Mouse (Mus musculus) G1E (cell line): ENCODE results near the gene Plb1. TPM values are rescaled to one million over a fixed set of nuclear protein-coding genes. Genes with fewer than 3 reads are reported as not detected.

Experiments
- ATAC-seq: 2 replicates; pipeline ENCODE4 v1.8.0; 2016; ENCODE audit warnings: mild to moderate bottlenecking; ENCODE audit not compliant: insufficient number of reproducible peaks, poor library complexity, low FRiP score, severe bottlenecking; ENCODE audit errors: extremely low read depth
- DNase-seq: peaks from one replicate; pipeline ENCODE4 v3.0.0; 2012; ENCODE audit warnings: low spot score
- H3K27me3 ChIP-seq: 2 replicates; pipeline ENCODE4 v1.6.1; 2012; ENCODE audit warnings: mild to moderate bottlenecking, low read length, inconsistent platforms; ENCODE audit not compliant: insufficient read depth
- H3K36me3 ChIP-seq: replicated peaks from 2 replicates; pipeline ENCODE3; 2012; ENCODE audit warnings: mild to moderate bottlenecking, inconsistent platforms
- H3K4me1 ChIP-seq: 2 replicates; pipeline ENCODE4 v1.6.1; 2012; ENCODE audit warnings: low read depth, low read length, inconsistent platforms, mixed read lengths; ENCODE audit not compliant: insufficient read depth
- H3K4me3 ChIP-seq: 2 replicates; pipeline ENCODE4 v1.5.1; 2012; ENCODE audit warnings: low read depth, mild to moderate bottlenecking, inconsistent platforms, low read length, moderate library complexity, mixed read lengths
- H3K9me3 ChIP-seq: replicated peaks from 2 replicates; pipeline ENCODE4 v1.6.1; 2012; ENCODE audit warnings: inconsistent platforms
- CTCF ChIP-seq: IDR thresholded peaks from 2 replicates; pipeline ENCODE4 v1.5.1; 2012; ENCODE audit warnings: low read depth, low read length, inconsistent platforms, mixed read lengths
- GATA1 ChIP-seq: IDR thresholded peaks from 2 replicates; pipeline ENCODE4 v1.6.1; 2012; ENCODE audit warnings: borderline replicate concordance, low read length, inconsistent platforms, mixed read lengths
- GATA2 ChIP-seq: IDR thresholded peaks from 2 replicates; pipeline ENCODE4 v1.6.1; 2012; ENCODE audit warnings: low read depth, low read length, inconsistent platforms, borderline replicate concordance
- POLR2AphosphoS5 ChIP-seq: IDR thresholded peaks from 2 replicates; pipeline ENCODE4 v1.6.1; 2012; ENCODE audit warnings: low read depth, low read length, inconsistent platforms; ENCODE audit not compliant: insufficient replicate concordance
- TAL1 ChIP-seq: conservative IDR thresholded peaks from 2 replicates; pipeline ENCODE4 v1.6.1; 2012; ENCODE audit warnings: low read depth, low read length, inconsistent platforms, mixed read lengths
- polyA plus RNA-seq: library from polyadenylated mRNA; stranded (reverse); fragments of >175 nt; gene quantifications from 2 replicates; pipeline ENCODE4 v1.2.3, GENCODE M21; 2012
- total RNA-seq, 2 experiments: library from RNA; stranded (forward) in 1 of 2; stranded (reverse) in 1 of 2; fragments of 200-1000 nt in 1 of 2; fragments of >200 nt in 1 of 2; fragmentation: Nextera tagmentation in 1 of 2; gene quantifications; 2 replicates each; pipeline ENCODE4 v1.2.3; 2014 to 2017

Gene Plb1
- total and polyA plus RNA-seq, 3 experiments = 0.27 TPM; not detected in 2

GRCm38 (mm10) chr5:32195857-32196609, 36.5 kb upstream of the Plb1 start:
- ATAC-seq (no peak), DNase-seq (no peak)
- TF ChIP-seq CTCF (no peak), POLR2AphosphoS5 (no peak)
- H3K27me3 ChIP-seq = peaks cover 15% of the 10 kb centered on the region
- H3K9me3 ChIP-seq = no peaks in the 10 kb centered on the region
- no peaks in the 10 kb centered on the region for H3K36me3 ChIP-seq
- H3K4me3 ChIP-seq = no peak overlapping the region
- H3K4me1 ChIP-seq = no peaks in the 10 kb centered on the region

- H3K36me3 ChIP-seq = no peaks in the 10 kb centered on the region
- H3K4me1 ChIP-seq = no peaks in the 10 kb centered on the region
- peak; percentile 75 for TF ChIP-seq CTCF
- no peak for TF ChIP-seq GATA1
- DNase-seq = peak; percentile 74
- H3K4me3 ChIP-seq = no peak overlapping the region
- ATAC-seq = no peak
- H3K27me3 ChIP-seq = peaks cover 15% of the 10 kb centered on the region
- H3K9me3 ChIP-seq = no peaks in the 10 kb centered on the region
Observed at GRCm38 (mm10) chr5:32197698-32198097, 34.8 kb upstream of the Plb1 start.

GRCm38 (mm10) chr5:32199136-32199535, 33.4 kb upstream of the Plb1 start:
- peaks cover 15% of the 10 kb centered on the region for H3K27me3 ChIP-seq
- no peaks in the 10 kb centered on the region for H3K36me3 ChIP-seq
- no peaks in the 10 kb centered on the region for H3K9me3 ChIP-seq
- H3K4me1 ChIP-seq = no peaks in the 10 kb centered on the region
- no peak overlapping the region for H3K4me3 ChIP-seq
- TF ChIP-seq TAL1 = no peak
- TF ChIP-seq GATA2 = no peak
- ATAC-seq (no peak), DNase-seq (no peak)

GRCm38 (mm10) chr5:32199594-32199993, 32.9 kb upstream of the Plb1 start:
- Histone ChIP-seq H3K4me1 (no peaks in the 10 kb centered on the region), H3K36me3 (no peaks in the 10 kb centered on the region), H3K4me3 (no peak overlapping the region), H3K9me3 (no peaks in the 10 kb centered on the region), H3K27me3 (peaks cover 15% of the 10 kb centered on the region)
- TF ChIP-seq GATA1 (no peak), TAL1 (no peak), POLR2AphosphoS5 (no peak), GATA2 (no peak), CTCF (no peak)
- no peak for DNase-seq
- ATAC-seq = no peak

GRCm38 (mm10) chr5:32204653-32205052, 27.9 kb upstream of the Plb1 start:
- DNase-seq (peak; percentile 13), ATAC-seq (no peak)
- no peaks in the 10 kb centered on the region for H3K36me3 ChIP-seq
- no peaks in the 10 kb centered on the region for H3K4me1 ChIP-seq
- no peak overlapping the region for H3K4me3 ChIP-seq
- no peaks in the 10 kb centered on the region for H3K9me3 ChIP-seq
- TF ChIP-seq CTCF = peak; percentile 55
- TF ChIP-seq GATA1 = no peak
- TF ChIP-seq TAL1 = no peak
- no peak for TF ChIP-seq POLR2AphosphoS5
- peaks cover 9% of the 10 kb centered on the region for H3K27me3 ChIP-seq

GRCm38 (mm10) chr5:32206726-32207125, 25.8 kb upstream of the Plb1 start:
- TF ChIP-seq TAL1 (no peak), CTCF (no peak), GATA2 (no peak), POLR2AphosphoS5 (no peak), GATA1 (no peak)
- no peak for ATAC-seq

GRCm38 (mm10) chr5:32208460-32208859, 24.0 kb upstream of the Plb1 start:
- no peaks in the 10 kb centered on the region for H3K36me3 ChIP-seq
- no peak for DNase-seq
- no peaks in the 10 kb centered on the region for H3K4me1 ChIP-seq
- H3K9me3 ChIP-seq = no peaks in the 10 kb centered on the region
- no peak for ATAC-seq
- H3K4me3 ChIP-seq = no peak overlapping the region
- no peak for TF ChIP-seq CTCF
- no peak for TF ChIP-seq GATA2
- no peak for TF ChIP-seq POLR2AphosphoS5
- TF ChIP-seq GATA1 = no peak
- no peak for TF ChIP-seq TAL1
- peaks cover 12% of the 10 kb centered on the region for H3K27me3 ChIP-seq

More at GRCm38 (mm10) chr5:32206726-32207125, 25.8 kb upstream of the Plb1 start:
- Histone ChIP-seq H3K9me3 (no peaks in the 10 kb centered on the region), H3K36me3 (no peaks in the 10 kb centered on the region), H3K4me3 (no peak overlapping the region), H3K4me1 (no peaks in the 10 kb centered on the region), H3K27me3 (peaks cover 11% of the 10 kb centered on the region)
- DNase-seq = no peak
